Mouse (Mus musculus): Measurements from ENCODE around the gene Hist1h2bb.

- TF ChIP-seq FOSL1 (IDR thresholded peaks at IDR 0.05; ENCODE audit: insufficient read depth, low read length, poor library complexity, severe bottlenecking) (no peak), USF1 (IDR thresholded peaks at IDR 0.05; ENCODE audit: low read depth) (no peak), MAX (IDR thresholded peaks at IDR 0.05) (no peak), CTCF (IDR thresholded peaks at IDR 0.05; ENCODE audit: control insufficient read depth, insufficient read depth, insufficient read length) (no peak), CEBPB (IDR thresholded peaks at IDR 0.05; ENCODE audit: low read depth) (no peak), MYOD1 (IDR thresholded peaks at IDR 0.05; ENCODE audit: control insufficient read depth, insufficient read length, low read depth) (no peak), MYOG (IDR thresholded peaks at IDR 0.05; ENCODE audit: control insufficient read depth, extremely low read depth, insufficient read length) (no peak)
These were observed 22.4 kb downstream of the Hist1h2bb start for GRCm38 (mm10) chr13:23768834-23769397.
